Mouse (Mus musculus) kidney, adult 2 months (tissue): ENCODE data around the gene Cep57. TPM values are rescaled to one million over a fixed set of nuclear protein-coding genes. Genes with fewer than 3 reads are reported as not detected.

ENCODE experiments used
- DNase-seq: peaks from one replicate; pipeline ENCODE4 v3.0.0; 2021
- H3K27ac ChIP-seq: fragments of 200-500 bp; 2 replicates; pipeline ENCODE4 v1.5.1; 2012; ENCODE audit warnings: low read depth, low read length, control low read depth, inconsistent platforms; ENCODE audit not compliant: insufficient read depth
- H3K27me3 ChIP-seq: fragments of 200-500 bp; replicated peaks from 2 replicates; pipeline ENCODE4 v1.6.1; 2012; ENCODE audit warnings: mild to moderate bottlenecking, moderate library complexity, low read length, inconsistent platforms; ENCODE audit not compliant: control insufficient read depth, insufficient read depth
- H3K36me3 ChIP-seq: fragments of 200-500 bp; 2 replicates; pipeline ENCODE4 v1.6.1; 2012; ENCODE audit warnings: mild to moderate bottlenecking, moderate library complexity, low read length, inconsistent platforms; ENCODE audit not compliant: control insufficient read depth, insufficient read depth
- H3K4me1 ChIP-seq: fragments of 200-500 bp; 2 replicates; pipeline ENCODE4 v1.6.1; 2011; ENCODE audit warnings: low read length; ENCODE audit not compliant: control insufficient read depth, insufficient read depth
- H3K4me3 ChIP-seq: fragments of 200-500 bp; 2 replicates; pipeline ENCODE4 v1.5.1; 2011; ENCODE audit warnings: mild to moderate bottlenecking, low read depth, low read length, control low read depth; ENCODE audit not compliant: insufficient read depth
- CTCF ChIP-seq: fragments of 200-500 bp; conservative IDR thresholded peaks from 2 replicates; pipeline ENCODE4 v1.5.1; 2011; ENCODE audit warnings: low read depth, mild to moderate bottlenecking, control low read depth, low read length, moderate library complexity, mixed read lengths; ENCODE audit not compliant: insufficient read depth, insufficient read length
- POLR2A ChIP-seq: fragments of 200-500 bp; IDR thresholded peaks from one replicate; pipeline ENCODE4 v1.6.1; 2011; ENCODE audit warnings: low read depth, low read length, control low read depth
- WGBS: fragments of 180-500 bp; shearing (Covaris S2); methylation state at CpG from one replicate; pipeline ENCODE4 v1.1.7; 2018; 5-methylcytosine and 5-hydroxymethylcytosine counted together
- polyA plus RNA-seq: library from polyadenylated mRNA; depleted of rRNA; stranded (reverse); fragments of >200 nt; gene quantifications from 2 replicates; pipeline ENCODE4 v1.2.3, GENCODE M21; 2012

Gene Cep57
- polyA plus RNA-seq, 1 experiment = 9.0 TPM

GRCm38 (mm10) chr9:13826391-13826805 lies 509 bp downstream of the Cep57 start:
- peak overlapping the region; percentile 87 for H3K27ac ChIP-seq
- TF ChIP-seq POLR2A = no peak
- TF ChIP-seq CTCF = no peak
- WGBS = under 1% methylated on average over 31 of the region's 31 CpGs
- no peaks in the 10 kb centered on the region; the same call in 1 of the 2 replicates for H3K4me1 ChIP-seq
- peak; percentile 88 for DNase-seq
- peak overlapping the region; percentile 67 for H3K4me3 ChIP-seq
- no peaks in the 10 kb centered on the region for H3K27me3 ChIP-seq
- peaks cover under 1% of the 10 kb centered on the region; the same call in 1 of the 2 replicates for H3K36me3 ChIP-seq

GRCm38 (mm10) chr9:13825896-13826295 lies 1.0 kb downstream of the Cep57 start:
- TF ChIP-seq POLR2A (no peak), CTCF (no peak)
- no peak overlapping the region for H3K4me3 ChIP-seq
- no peaks in the 10 kb centered on the region; the same call in 1 of the 2 replicates for H3K36me3 ChIP-seq
- no peaks in the 10 kb centered on the region; the same call in 1 of the 2 replicates for H3K4me1 ChIP-seq
- 5% methylated on average over 8 of the region's 8 CpGs for WGBS
- H3K27ac ChIP-seq = peak overlapping the region; percentile 87
- no peaks in the 10 kb centered on the region for H3K27me3 ChIP-seq
- no peak for DNase-seq

GRCm38 (mm10) chr9:13820774-13821173 lies 6.1 kb downstream of the Cep57 start:
- TF ChIP-seq POLR2A = no peak
- TF ChIP-seq CTCF = no peak
- Histone ChIP-seq H3K36me3 (peaks cover 7% of the 10 kb centered on the region), H3K4me1 (peaks cover 3% of the 10 kb centered on the region; the same call in 1 of the 2 replicates), H3K4me3 (no peak overlapping the region), H3K27me3 (no peaks in the 10 kb centered on the region), H3K27ac (no peak overlapping the region)
- DNase-seq = no peak
- WGBS = 93% methylated on average over 3 of the region's 3 CpGs

GRCm38 (mm10) chr9:13818369-13818768 lies 8.5 kb downstream of the Cep57 start:
- peaks cover 11% of the 10 kb centered on the region for H3K36me3 ChIP-seq
- no peak for TF ChIP-seq POLR2A
- no peak for TF ChIP-seq CTCF

GRCm38 (mm10) chr9:13809937-13810336 lies 17.0 kb downstream of the Cep57 start:
- no peak for DNase-seq
- Histone ChIP-seq H3K4me3 (no peak overlapping the region), H3K36me3 (peaks cover 9% of the 10 kb centered on the region), H3K27me3 (no peaks in the 10 kb centered on the region), H3K4me1 (no peaks in the 10 kb centered on the region), H3K27ac (no peak overlapping the region)
- TF ChIP-seq POLR2A (no peak), CTCF (0 out of 2 replicates have a peak, but pooled peaks have one; percentile 22)

More at GRCm38 (mm10) chr9:13818369-13818768, 8.5 kb downstream of the Cep57 start:
- no peak overlapping the region for H3K4me3 ChIP-seq
- peak; percentile 31 for DNase-seq
- H3K4me1 ChIP-seq = peaks cover 3% of the 10 kb centered on the region; the same call in 1 of the 2 replicates
- WGBS = 47% methylated on average over 9 of the region's 9 CpGs
- no peaks in the 10 kb centered on the region for H3K27me3 ChIP-seq
- 0 out of 2 replicates have a peak overlapping the region, but pooled peaks have one; percentile 16 for H3K27ac ChIP-seq

- H3K4me1 ChIP-seq = no peaks in the 10 kb centered on the region
- H3K27ac ChIP-seq = no peak overlapping the region
- WGBS = 92% methylated on average over 5 of the region's 5 CpGs
- H3K4me3 ChIP-seq = no peak overlapping the region
- H3K36me3 ChIP-seq = peaks cover 13% of the 10 kb centered on the region
- TF ChIP-seq POLR2A (no peak), CTCF (no peak)
- no peak for DNase-seq
- H3K27me3 ChIP-seq = no peaks in the 10 kb centered on the region
These were observed 19.2 kb downstream of the Cep57 start for GRCm38 (mm10) chr9:13807657-13808056.

GRCm38 (mm10) chr9:13806854-13807253 lies 20.1 kb downstream of the Cep57 start:
- TF ChIP-seq CTCF (no peak), POLR2A (no peak)
- Histone ChIP-seq H3K4me1 (no peaks in the 10 kb centered on the region), H3K27ac (no peak overlapping the region), H3K4me3 (no peak overlapping the region), H3K27me3 (no peaks in the 10 kb centered on the region), H3K36me3 (peaks cover 11% of the 10 kb centered on the region)
- DNase-seq = no peak
- WGBS = 85% methylated on average over 7 of the region's 7 CpGs
